Mouse (Mus musculus): ENCODE results near the gene Mccc2. TPM values are rescaled to one million over a fixed set of nuclear protein-coding genes. Genes with fewer than 3 reads are reported as not detected.

Gene Mccc2
- polyA plus RNA-seq, 1 experiment from 2014 or later = 32.5 TPM

DNA sequence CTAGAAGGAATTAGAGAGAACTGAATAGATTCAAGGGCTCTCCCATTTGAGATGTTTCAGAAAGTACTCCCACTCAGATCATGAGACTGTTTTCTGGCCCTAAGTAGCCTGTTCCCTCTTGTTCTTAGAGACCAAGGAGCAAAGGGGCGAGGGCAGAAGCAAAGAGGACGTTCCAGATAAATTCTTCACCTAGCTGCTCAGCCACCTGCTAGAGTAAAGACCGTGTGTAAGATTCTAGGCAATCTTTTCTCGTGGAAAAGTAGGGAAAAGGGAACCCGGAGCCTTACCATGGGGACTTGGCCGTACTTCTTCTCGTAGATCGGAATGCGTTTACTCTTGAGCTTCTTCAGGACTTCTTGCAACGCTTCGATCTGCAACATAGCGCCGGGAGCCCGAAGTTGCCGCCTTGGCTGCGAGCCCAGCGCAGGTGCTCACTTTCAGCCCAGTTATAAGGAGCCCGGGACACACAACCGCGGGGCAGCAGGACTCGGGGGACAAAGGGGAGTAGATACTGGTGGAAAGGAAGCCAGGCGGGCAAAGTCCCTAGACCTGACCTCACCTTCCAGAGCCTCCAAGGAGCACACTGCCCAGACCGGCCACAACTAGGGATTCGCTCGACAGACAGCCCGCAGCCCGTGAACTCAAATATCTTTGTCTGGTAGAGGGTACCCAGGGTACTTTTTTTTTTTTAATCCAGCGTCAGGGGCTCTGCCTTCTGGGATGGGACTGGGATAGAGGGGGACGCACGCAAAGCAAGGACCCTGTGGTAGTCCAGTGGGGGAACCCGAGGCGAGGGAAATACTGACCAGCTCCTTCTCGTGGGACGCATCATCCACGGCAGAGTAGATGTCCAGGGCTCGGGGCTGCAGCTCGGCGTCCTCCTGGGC is 115.5 kb downstream of the Mccc2 start:
- H3K4me1 ChIP-seq (ENCODE audit: insufficient read depth) = no peaks in the 10 kb centered on the region
- peaks cover 29% of the 10 kb centered on the region for H3K27me3 ChIP-seq (ENCODE audit: insufficient read depth, low read length)
- H3K9me3 ChIP-seq (ENCODE audit: low read length) = no peaks in the 10 kb centered on the region
- DNase-seq = no peak
- no peak overlapping the region for H3K4me3 ChIP-seq (ENCODE audit: low read depth, low read length)
- no peak for ATAC-seq
- H3K4me2 ChIP-seq (ENCODE audit: low read depth, low read length) = no peak overlapping the region
- no peak for TF ChIP-seq EP300 (IDR thresholded peaks at IDR 0.05; ENCODE audit: low read depth)
- TF ChIP-seq CTCF (IDR thresholded peaks at IDR 0.05; ENCODE audit: low read depth) = no peak
- no peaks in the 10 kb centered on the region for H3K36me3 ChIP-seq (replicated peaks; ENCODE audit: insufficient read depth, low read length)
- no peak overlapping the region for H3K9ac ChIP-seq (replicated peaks)
- WGBS (ENCODE audit: insufficient replicate concordance) = 11% methylated on average over 38 of the region's 38 CpGs
- no peak overlapping the region for H3K27ac ChIP-seq (ENCODE audit: low read depth)

DNA sequence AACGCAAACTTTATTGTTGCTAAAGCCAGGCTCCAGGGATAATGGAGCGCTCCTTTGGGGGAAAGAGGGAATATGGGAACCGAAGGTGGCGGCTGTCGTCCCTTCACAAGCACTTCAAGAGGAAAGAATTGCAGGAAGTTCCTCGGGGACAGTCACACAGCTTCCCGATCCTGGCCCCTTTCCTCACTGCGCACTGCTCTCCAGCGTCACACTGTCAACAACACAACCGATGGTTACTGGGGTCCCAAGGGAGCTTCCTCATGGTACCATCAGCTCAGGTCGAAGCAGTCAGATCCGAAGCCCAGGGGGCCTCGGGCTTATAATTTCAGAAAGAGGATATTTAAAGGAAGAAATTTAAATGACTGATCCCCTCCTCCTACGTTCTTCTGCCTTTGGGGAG is 116.6 kb downstream of the Mccc2 start:
- 18% methylated on average over 14 of the region's 14 CpGs for WGBS (ENCODE audit: insufficient replicate concordance)
- Histone ChIP-seq H3K27me3 (ENCODE audit: insufficient read depth, low read length) (peaks cover 29% of the 10 kb centered on the region), H3K27ac (ENCODE audit: low read depth) (no peak overlapping the region), H3K9ac (replicated peaks) (no peak overlapping the region), H3K4me2 (ENCODE audit: low read depth, low read length) (no peak overlapping the region), H3K4me1 (ENCODE audit: insufficient read depth) (no peaks in the 10 kb centered on the region), H3K9me3 (ENCODE audit: low read length) (no peaks in the 10 kb centered on the region), H3K36me3 (replicated peaks; ENCODE audit: insufficient read depth, low read length) (no peaks in the 10 kb centered on the region), H3K4me3 (ENCODE audit: low read depth, low read length) (no peak overlapping the region)
- TF ChIP-seq EP300 (IDR thresholded peaks at IDR 0.05; ENCODE audit: low read depth) (no peak), CTCF (IDR thresholded peaks at IDR 0.05; ENCODE audit: low read depth) (no peak)
- ATAC-seq (no peak), DNase-seq (no peak)

Other genes with a start within 250 kb of the Mccc2 start
- not detected in 2 replicates for gene Cartpt, start 114.5 kb downstream of the Mccc2 start, polyA plus RNA-seq (2015; fragmentation: Nextera tagmentation; extraction: Ambion mirVana)
- 7.3 and 9.1 TPM in 2 replicates for gene Bdp1, start 88.4 kb upstream of the Mccc2 start, polyA plus RNA-seq (2015; fragmentation: Nextera tagmentation; extraction: Ambion mirVana)
- 15.1 and 15.5 TPM in 2 replicates for gene Serf1, start 92.4 kb upstream of the Mccc2 start, polyA plus RNA-seq (2015; fragmentation: Nextera tagmentation; extraction: Ambion mirVana)
- gene Smn1, start 109.2 kb upstream of the Mccc2 start, polyA plus RNA-seq (2015; fragmentation: Nextera tagmentation; extraction: Ambion mirVana) = 13.0 and 14.6 TPM in 2 replicates
- gene Naip2, start 186.5 kb upstream of the Mccc2 start, polyA plus RNA-seq (2015; fragmentation: Nextera tagmentation; extraction: Ambion mirVana) = 1.1 and 1.4 TPM in 2 replicates
- 0.50 and 0.53 TPM in 2 replicates for gene Naip5, start 230.7 kb upstream of the Mccc2 start, polyA plus RNA-seq (2015; fragmentation: Nextera tagmentation; extraction: Ambion mirVana)

Data from liver, postnatal 0 days (tissue).